Mouse (Mus musculus) inflammation-experienced regulatory T-cells, adult 6 months (primary cell): ENCODE data around the gene Trpt1. TPM values are rescaled to one million over a fixed set of nuclear protein-coding genes. Genes with fewer than 3 reads are reported as not detected.
A peak's percentile ranks its signal among the peaks of the same experiment; 100 is the strongest.

Experiments used
- ATAC-seq: one replicate; pipeline ENCODE4 v1.8.0; 2017
- polyA plus RNA-seq, 3 experiments: library from polyadenylated mRNA; unstranded; fragments of 100-300 nt; shearing (Covaris generic); gene quantifications; one replicate each; pipeline ENCODE4 v1.2.1; 2017

Trpt1 gene
- polyA plus RNA-seq, 3 experiments from 2014 or later, result 6.4 to 12.8 (median 8.2) TPM

DNA sequence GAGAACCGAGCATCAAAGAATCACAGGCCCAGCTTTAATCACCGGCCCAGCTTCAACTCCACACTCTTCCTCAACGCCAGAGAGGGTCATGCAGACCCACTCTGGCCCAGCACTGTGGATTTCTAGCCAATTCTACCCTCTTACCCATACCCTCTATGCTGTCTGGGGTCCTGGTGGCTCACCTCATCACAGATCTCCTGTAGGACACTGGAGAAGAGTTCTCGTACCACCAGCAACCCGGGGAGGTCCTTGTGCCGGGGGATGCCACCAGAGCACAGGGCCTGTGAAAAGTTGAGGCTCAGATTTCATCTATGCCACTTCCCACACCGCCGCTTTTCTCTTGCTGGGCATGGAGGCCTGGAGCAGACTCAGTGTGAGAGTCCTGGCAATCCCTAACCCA is 1.4 kb upstream of the Trpt1 start:
- no peak for ATAC-seq

- no peak for ATAC-seq
Observed at GRCm38 (mm10) chr19:6995255-6995991, 508 bp upstream of the Trpt1 start.

- ATAC-seq, result no peak
Observed at GRCm38 (mm10) chr19:6997721-6998290, 1.9 kb downstream of the Trpt1 start.

- no peak for ATAC-seq
Observed at GRCm38 (mm10) chr19:6999360-7000063, 3.6 kb downstream of the Trpt1 start.

DNA sequence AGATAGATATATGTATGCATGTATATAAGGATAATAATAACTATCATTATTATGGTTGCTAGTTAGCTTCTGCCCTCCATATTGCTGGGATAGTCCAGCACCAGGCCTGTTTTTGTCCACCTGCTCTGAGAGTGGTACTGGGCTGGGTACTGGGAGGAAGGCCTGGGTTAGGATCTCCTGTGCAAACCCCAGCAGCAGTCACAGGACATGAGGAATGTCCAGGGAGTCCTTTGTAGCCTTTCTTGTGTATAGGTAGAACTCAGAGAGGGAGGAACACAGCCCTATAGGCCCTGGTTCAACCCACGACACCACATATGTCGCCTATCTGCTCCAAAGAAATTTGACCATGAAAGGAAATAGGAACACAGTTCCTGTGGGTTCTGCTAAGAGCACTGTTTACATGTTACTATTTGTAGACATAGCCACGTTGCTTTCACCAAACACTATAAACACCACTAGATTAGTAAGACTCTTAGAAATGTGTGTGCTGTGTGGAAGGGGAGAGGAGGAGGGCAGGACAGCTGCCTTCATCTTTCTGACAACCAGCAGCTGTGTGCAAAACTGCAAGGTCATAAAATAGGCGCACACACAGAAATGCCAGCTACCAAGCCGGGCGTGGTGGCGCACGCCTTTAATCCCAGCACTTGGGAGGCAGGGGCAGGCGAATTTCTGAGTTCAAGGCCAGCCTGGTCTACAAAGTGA is 11.1 kb downstream of the Trpt1 start:
- ATAC-seq, result no peak

DNA sequence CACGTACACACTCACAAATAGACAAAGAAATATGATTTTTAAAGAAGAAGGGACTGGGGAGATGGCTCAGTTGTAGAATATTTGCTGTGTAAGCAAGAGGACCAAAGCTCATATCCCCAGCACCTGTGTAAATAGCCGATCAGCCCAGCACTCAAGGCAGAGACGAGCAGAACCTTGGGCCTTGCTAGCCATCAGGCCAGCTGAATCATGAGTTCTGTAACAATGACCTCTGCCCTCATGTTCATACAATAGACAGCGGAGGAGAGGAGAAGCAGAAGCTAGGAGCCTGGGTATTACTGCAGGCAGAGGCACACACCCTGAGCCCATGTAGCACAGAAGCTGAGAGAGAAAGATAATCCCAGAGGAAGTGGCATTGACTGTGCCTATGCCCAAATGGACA is 16.5 kb downstream of the Trpt1 start:
- ATAC-seq, result no peak

DNA sequence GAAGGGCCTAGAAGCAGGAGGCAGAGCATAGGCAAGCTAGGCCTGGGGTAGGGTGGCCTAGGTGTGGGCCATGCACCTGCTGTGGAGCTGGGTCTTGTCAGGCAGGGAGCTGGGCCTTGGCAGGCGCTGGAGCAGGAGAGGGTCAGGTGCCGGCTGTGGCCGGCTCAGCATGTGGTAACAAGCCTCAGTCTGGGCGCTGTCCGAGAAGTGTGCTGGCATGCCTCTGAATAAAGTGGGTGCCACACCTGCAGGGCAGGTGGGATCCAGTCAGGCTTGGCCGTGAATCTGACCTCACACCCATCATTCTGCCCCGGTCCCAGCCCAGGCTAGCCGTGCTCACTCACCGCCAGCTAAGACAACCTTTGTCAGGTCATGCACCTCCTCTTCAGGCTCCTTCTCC is 18.1 kb downstream of the Trpt1 start:
- ATAC-seq, result no peak

DNA sequence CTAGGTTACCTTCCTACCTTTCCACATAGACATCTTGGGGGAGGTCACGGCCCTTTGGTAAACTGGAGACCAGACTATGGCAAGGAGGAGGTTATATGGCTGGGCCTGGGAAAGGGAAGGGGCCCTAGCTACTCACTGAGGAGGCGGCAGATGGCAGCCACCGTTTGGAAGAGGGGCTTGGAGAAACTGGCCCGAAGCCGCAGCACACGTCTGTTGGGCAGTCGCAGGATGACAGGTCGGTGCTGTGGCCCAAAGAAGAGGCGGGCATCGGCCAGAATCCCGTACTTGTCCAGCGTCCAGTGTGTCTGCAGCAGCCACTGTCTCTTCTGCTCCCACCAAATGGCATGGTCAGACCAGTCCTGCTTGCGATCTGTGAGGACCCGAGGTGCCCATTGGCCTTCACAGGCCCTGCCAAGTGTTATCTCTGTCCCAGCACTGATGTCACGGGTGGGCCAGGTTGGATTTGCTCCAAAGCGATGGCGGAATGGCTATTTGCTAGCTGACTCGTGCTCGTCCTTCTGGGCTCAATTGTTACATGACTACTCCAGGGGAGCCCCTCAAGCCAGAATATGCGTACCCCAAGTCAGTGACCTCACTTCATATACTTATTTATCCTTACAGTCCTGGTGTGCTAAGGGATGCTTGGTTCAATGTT is 18.7 kb downstream of the Trpt1 start:
- ATAC-seq, result no peak

DNA sequence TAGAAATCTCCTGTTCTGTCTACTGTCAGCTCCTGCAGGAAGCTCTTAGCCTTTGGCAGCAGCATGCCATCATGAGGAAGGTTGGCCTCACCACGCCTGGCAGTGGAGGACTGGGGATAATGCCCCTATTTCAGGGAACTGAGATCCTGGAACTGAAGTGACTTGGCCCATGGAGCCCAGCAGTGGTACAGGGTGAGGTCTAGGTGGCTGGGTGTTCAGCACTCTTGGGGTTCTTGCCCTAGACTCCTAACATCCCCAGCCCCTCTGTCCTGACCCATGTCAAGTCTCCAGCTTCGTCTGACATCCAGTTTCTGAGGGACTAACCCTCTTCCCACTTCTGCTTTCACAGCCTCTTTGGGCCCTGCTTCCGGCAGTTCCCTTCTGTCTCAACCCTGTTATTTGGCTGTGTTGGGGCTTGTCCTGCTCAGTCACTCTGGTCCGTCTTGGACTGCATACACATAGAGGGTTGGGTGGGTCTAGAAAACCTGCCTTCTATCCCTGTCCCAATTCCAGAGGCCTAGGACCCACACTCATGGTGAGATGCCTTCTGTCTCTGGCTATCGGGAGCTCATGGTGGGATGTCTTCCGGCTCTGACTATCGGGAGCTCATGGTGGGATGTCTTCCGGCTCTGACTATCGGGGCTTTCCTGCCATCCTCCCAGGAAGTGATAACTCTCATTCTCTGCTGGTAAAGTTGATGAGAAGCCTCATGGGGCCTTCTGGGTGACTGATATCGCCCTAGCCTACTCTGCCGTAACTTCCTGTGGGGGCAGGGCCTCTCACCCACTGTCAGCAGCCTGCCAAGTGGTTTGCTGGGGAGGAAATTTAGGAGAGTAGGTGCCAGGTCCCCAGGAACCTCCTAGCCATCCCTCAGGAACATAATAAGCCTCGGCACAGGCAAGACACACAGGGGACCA is 21.9 kb downstream of the Trpt1 start:
- peak; percentile 74 for ATAC-seq

DNA sequence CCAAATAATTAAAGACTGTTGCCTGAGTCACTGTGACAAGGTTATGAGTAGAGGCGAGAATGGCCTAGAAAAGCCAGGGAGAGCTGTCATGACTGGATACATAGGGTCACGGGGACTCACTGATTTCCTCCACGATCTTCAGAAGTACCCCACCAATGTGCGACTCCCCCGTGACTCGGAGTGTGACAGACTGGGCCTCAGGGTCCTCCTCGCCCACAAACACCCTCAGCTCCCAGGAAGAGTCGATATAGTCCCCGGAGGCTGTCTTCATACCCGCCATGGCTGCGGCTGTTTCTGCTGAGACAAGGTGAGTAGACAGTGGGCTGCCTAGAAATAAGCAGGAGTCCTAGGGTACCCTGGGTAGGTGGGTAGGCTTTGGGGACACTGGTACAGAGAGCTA is 22.6 kb downstream of the Trpt1 start:
- no peak for ATAC-seq

DNA sequence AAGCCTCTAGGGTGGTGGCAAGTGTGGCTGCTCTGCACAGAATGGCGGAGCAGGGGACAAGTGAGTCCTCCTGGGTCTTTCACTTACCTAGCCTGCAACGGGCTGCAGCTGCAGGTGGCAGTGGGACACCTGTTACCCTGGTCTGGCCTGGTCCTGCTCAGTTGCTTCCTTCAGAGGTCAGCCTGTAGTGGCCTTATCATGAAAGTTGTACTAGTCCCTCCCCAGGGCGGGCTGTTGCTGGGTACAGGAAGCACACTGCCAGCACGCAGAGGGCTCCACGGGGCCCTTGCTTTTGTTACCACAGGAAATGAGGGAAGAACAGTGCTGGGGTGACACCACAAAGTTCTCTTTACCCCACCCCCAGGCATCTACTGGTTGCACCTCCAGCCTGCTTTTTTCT is 23.3 kb downstream of the Trpt1 start, which contains the start of gene Fermt3:
Fermt3 (minus strand) TSS at position 279 of the 400 bp plus-strand sequence.
- peak; percentile 81 for ATAC-seq

DNA sequence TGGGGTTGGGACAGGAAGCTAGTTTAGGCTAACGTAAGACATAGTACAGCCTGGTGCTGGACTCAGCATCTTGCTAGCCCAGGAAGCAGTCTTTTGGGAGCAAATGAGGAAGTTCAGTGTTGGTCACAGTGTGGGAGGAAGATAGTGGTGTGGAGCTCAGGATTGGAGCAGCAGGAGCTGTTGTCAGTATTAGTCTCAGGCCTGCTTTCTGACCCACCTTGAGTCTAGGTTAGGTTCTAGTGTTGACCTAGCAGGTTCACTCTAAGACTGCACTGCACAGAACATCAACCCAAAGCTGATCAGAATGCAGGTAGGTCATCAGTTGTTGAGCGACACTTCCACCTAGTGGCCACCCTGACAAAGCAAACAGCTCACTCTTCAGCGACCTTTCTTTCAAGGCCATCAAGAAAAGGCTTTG is 24.3 kb downstream of the Trpt1 start:
- peak; percentile 43 for ATAC-seq

GRCm38 (mm10) chr19:7029531-7029930 is 33.6 kb downstream of the Trpt1 start:
- ATAC-seq, result no peak

DNA sequence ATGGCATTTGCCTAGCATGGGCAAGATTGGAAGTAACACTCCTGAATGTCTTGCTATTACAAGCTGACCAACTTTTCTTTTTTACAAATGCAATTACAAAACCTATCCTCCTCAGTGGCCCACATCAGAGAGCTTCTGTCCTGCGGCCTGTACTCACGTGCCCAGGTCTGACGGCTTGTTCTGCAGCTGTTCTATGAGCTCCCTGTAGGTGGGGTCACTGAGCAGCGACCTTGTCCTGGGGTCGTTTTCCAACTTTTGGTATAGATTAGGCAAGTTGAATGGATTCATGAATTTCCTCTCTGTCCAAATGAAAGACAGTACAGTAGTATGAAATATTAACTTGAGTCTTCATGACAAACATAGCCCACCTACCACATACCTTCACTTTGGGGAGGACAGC is 38.1 kb downstream of the Trpt1 start:
- ATAC-seq, result no peak

GRCm38 (mm10) chr19:7039088-7039720 is 43.3 kb downstream of the Trpt1 start:
- no peak for ATAC-seq

- ATAC-seq, result peak; percentile 95
Observed at GRCm38 (mm10) chr19:7039841-7040636, 44.1 kb downstream of the Trpt1 start, which contains the start of gene Stip1. Gene Stip1 (minus strand): TSS chr19:7039967.

DNA sequence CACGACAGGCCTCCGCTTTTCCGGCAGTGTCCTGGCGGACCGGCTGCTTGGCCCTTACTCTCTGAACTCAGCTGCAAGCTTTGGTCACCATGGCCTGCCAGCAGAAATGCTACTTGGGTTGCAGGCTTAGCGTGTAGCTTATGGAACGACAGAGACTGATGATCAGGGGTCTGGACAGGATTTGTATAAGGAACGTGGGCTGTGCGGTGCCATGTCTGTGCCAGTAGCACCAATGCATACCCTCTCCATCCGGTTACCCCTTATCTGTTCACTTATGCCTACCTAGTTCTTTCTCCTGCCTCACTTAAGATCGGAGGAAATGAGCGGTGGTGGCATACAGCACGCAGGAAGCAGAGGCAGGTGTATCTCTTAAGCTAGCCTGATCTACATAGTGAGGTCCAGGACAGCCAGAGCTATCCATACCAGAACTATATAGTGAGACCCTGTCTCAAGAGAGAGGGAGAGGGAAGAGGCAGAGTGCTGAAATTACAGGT is 44.8 kb downstream of the Trpt1 start:
- ATAC-seq, result no peak

DNA sequence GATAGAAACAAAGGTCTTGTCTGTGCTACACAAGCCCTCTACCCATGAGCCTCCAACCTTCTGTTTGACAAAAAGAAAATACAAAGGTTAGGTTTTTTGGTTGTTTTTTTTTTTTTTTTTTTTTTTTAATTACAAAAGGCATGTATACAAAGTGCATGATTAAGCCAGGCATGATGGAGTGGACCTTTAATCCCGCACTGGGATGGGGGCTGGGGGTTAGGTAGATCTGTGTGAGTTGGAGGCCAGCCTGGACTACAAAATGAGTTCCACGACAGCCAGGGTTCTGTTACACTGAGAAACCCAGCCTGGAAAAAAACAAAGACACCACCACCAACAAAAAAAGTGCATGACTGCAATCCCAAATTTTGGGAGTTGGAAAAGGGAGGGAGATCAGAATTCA is 45.2 kb downstream of the Trpt1 start:
- no peak for ATAC-seq

DNA sequence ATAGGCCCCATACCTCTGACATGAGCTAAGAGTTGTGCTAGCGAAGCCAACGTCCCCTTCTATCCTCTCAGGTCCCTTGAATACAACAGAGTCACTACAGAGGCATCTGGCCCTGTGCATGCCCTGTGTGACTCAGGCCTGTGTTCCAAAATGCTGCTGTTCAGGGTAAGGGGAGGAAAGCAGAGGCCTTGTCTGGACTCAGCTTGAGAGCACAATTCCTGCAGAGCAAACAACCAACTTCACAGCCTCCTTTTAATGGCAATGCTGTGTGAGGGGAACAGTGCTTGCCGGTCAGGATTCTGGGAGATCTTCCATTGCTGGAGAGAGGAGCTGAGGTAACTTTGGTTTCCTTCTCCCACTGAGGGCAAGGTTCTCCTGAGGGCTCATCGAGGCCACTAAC is 48.3 kb downstream of the Trpt1 start:
- no peak for ATAC-seq

DNA sequence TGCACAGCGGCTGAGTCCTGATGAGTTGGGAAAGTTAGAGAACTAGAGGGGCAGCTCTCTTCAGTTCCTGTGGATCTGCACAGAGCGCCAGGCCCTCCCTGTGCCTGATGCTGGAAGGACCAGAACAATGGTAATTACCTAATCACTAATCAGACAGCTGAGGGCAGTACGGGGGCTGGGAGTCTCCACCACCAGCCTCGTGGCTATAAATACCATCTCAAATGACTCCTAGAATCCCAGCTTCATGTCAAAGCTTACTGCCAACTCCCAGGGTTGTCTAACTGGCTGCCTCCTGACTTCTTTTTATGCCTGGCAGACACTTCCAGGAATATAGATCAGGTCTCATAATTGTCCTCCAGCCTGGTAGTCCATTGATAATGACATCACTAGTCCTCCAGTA is 48.8 kb downstream of the Trpt1 start:
- no peak for ATAC-seq
